Mouse (Mus musculus): ENCODE results near the gene Nol3.
"Not testable (repeated sequence)": the region's sequence is repeated elsewhere in the genome, so short reads cannot be mapped to it uniquely, and the experiment has no call there.

Nol3 gene

GRCm38 (mm10) chr8:105288958-105289732, 13.2 kb downstream of the Nol3 start:
- peak; percentile 94 for DNase-seq (ENCODE audit: low spot score in 2 of 2)

- peak in 1 of 2 experiments; percentile 30 for DNase-seq (ENCODE audit: low spot score in 2 of 2)
Measured at GRCm38 (mm10) chr8:105289805-105290460, 14.0 kb downstream of the Nol3 start, which contains the start of gene 4931428F04Rik. Gene 4931428F04Rik (minus strand): TSS chr8:105289864.

GRCm38 (mm10) chr8:105290554-105291314, 14.8 kb downstream of the Nol3 start:
- peak; percentile 80 to 83 for DNase-seq (ENCODE audit: low spot score in 2 of 2)

GRCm38 (mm10) chr8:105291364-105291763, 15.4 kb downstream of the Nol3 start:
- not testable (repeated sequence) for DNase-seq (ENCODE audit: low spot score in 2 of 2)

GRCm38 (mm10) chr8:105291802-105292201, 15.9 kb downstream of the Nol3 start:
- DNase-seq (ENCODE audit: low spot score in 2 of 2), result not testable (repeated sequence)

- no peak for DNase-seq (ENCODE audit: low spot score in 2 of 2)
Measured at GRCm38 (mm10) chr8:105292471-105292870, 16.5 kb downstream of the Nol3 start.

- no peak for DNase-seq (ENCODE audit: low spot score in 2 of 2)
Measured at GRCm38 (mm10) chr8:105293405-105293804, 17.5 kb downstream of the Nol3 start.

- DNase-seq (ENCODE audit: low spot score in 2 of 2), result no peak
Measured at GRCm38 (mm10) chr8:105294776-105295175, 18.8 kb downstream of the Nol3 start.

GRCm38 (mm10) chr8:105295256-105295655, 19.3 kb downstream of the Nol3 start:
- no peak for DNase-seq (ENCODE audit: low spot score in 2 of 2)

- no peak for DNase-seq (ENCODE audit: low spot score in 2 of 2)
Measured at GRCm38 (mm10) chr8:105295895-105296573, 20.1 kb downstream of the Nol3 start, which contains the start of gene Exoc3l. Gene Exoc3l (minus strand): TSS chr8:105296101.

- peak; percentile 92 to 93 for DNase-seq (ENCODE audit: low spot score in 2 of 2)
Measured at GRCm38 (mm10) chr8:105297511-105298192, 21.7 kb downstream of the Nol3 start, which contains the start of gene E2f4. Gene E2f4 (plus strand): TSS chr8:105297663.

GRCm38 (mm10) chr8:105298351-105299252, 22.7 kb downstream of the Nol3 start:
- no peak for DNase-seq (ENCODE audit: low spot score in 2 of 2)

- DNase-seq (ENCODE audit: low spot score in 2 of 2), result peak; percentile 75 to 85
Measured at GRCm38 (mm10) chr8:105299962-105300361, 24.0 kb downstream of the Nol3 start.

GRCm38 (mm10) chr8:105303396-105303795, 27.5 kb downstream of the Nol3 start:
- DNase-seq (ENCODE audit: low spot score in 2 of 2), result no peak

GRCm38 (mm10) chr8:105303874-105304273, 27.9 kb downstream of the Nol3 start:
- no peak for DNase-seq (ENCODE audit: low spot score in 2 of 2)

- no peak for DNase-seq (ENCODE audit: low spot score in 2 of 2)
Measured at GRCm38 (mm10) chr8:105304325-105305210, 28.6 kb downstream of the Nol3 start.

GRCm38 (mm10) chr8:105305211-105306145, 29.5 kb downstream of the Nol3 start, which contains the start of gene Elmo3:
Gene Elmo3 (plus strand): TSS chr8:105305601.
- peak in 1 of 2 experiments; percentile 39 for DNase-seq (ENCODE audit: low spot score in 2 of 2)

Data from spleen, postnatal 36 days (tissue).